Mouse (Mus musculus) T-helper 1 cell (primary cell): ENCODE data around the gene Lrguk.

Experiments
- in situ Hi-C: fragments of 300-600 bp; cut with MboI, MseI; formaldehyde crosslinking; loops from one replicate; pipeline ENCODE4 v1.15.1; 2025; ENCODE audit warnings: high pct_unique_total_duplicates

Gene Lrguk

GRCm38 (mm10) chr6:34028933-34029745 is at the start of gene Lrguk:
TSS of gene Lrguk (plus strand) at chr6:34029448.
- in situ Hi-C loops = no loop called here

GRCm38 (mm10) chr6:33982709-33983108 is 46.5 kb upstream of the Lrguk start:
- in situ Hi-C loops = no loop called here

GRCm38 (mm10) chr6:33987132-33987531 is 42.1 kb upstream of the Lrguk start:
- in situ Hi-C loops = no loop called here

DNA sequence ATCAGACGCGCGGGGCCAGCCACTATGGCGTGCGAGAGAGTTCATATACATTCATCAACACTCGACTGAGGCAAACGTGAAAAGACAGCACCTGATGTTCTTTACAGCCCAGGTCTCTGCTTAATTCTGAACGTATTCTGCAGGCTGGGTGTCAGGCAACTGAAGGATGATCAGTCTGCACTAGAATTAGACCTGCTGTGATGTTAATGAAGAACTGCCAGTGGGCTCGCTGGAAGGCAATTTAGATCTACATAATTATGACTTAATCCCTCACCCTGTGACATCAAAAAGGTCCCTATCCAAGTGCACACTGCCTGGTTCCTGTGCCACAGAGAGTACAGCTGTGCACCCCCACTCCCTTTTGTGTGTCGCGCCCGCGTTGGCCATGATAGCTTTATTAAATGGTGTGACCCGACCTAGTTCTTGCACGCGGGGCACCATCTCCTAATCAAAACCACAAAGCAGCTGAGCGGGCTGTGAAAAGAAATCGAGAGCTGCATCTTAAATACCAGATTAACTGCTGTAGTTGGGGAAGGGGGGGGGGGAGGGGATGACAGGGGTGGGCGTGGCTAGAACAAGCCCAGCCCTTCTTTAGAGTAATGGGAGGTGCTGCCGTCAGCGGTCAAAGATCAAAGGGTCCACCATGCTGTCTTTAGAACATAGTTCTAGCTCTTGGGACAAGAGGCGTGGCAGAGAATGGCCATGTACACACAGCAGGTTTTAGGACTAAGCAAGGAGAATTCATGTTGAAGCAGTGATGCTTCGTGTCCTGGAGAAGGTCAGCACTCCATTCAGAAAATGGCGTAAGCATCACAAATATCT is 36.8 kb upstream of the Lrguk start:
- in situ Hi-C loops = no loop called here

- in situ Hi-C loops = no loop called here
Measured at GRCm38 (mm10) chr6:33993842-33994241, 35.4 kb upstream of the Lrguk start.

- in situ Hi-C loops = no loop called here
Measured at GRCm38 (mm10) chr6:33998590-33998989, 30.7 kb upstream of the Lrguk start.

DNA sequence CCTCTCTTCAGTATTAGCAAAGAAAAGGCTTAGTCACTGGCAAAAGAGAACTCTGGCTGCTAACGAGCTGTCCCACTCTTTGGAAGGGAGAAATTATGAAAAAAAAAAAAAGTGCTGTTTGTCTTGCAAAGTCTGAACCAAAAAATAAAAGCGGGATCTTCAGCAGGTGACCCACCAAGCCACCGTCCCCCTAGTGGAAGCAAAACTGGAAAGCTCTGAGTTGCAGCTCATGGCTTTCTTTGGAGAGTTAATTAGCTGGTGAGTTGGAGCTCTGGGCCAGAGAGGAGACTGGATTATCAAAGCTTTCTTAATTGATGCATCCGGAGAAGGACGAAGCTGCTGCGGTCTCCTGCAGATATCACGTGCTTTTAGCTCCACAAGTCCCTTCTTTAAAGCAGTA is 29.7 kb upstream of the Lrguk start:
- in situ Hi-C loops = no loop called here

GRCm38 (mm10) chr6:34000644-34001043 is 28.6 kb upstream of the Lrguk start:
- in situ Hi-C loops = no loop called here

DNA sequence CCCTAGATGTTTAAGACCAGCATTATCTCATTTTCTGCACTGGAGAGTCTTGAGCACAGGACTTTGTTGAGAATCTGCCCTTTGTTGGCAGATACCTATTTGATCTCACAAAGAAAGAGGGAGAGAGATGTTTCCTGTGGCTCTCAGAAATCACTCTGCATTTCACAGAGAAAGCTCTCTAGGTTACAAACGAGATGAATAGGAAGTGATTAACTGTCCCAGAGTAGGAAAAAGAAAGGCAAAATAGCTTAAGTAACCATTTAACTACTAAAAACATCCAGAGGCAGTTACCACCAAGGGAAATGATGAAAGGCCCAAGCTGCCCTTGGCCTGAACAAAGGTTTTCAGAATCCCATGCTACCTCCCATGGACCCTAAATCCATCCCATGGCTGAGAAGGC is 26.2 kb upstream of the Lrguk start:
- in situ Hi-C loops = no loop called here

- in situ Hi-C loops = no loop called here
Measured at GRCm38 (mm10) chr6:34013469-34013868, 15.8 kb upstream of the Lrguk start.

GRCm38 (mm10) chr6:34029746-34030027 is 439 bp downstream of the Lrguk start:
- in situ Hi-C loops = no loop called here

- in situ Hi-C loops = no loop called here
Measured at GRCm38 (mm10) chr6:34034096-34034495, 4.8 kb downstream of the Lrguk start.

GRCm38 (mm10) chr6:34034577-34035461 is 5.6 kb downstream of the Lrguk start:
- in situ Hi-C loops = no loop called here

GRCm38 (mm10) chr6:34040624-34041235 is 11.5 kb downstream of the Lrguk start:
- in situ Hi-C loops = no loop called here

GRCm38 (mm10) chr6:34041589-34042280 is 12.5 kb downstream of the Lrguk start:
- in situ Hi-C loops = no loop called here

GRCm38 (mm10) chr6:34044228-34044811 is 15.1 kb downstream of the Lrguk start:
- in situ Hi-C loops = no loop called here

DNA sequence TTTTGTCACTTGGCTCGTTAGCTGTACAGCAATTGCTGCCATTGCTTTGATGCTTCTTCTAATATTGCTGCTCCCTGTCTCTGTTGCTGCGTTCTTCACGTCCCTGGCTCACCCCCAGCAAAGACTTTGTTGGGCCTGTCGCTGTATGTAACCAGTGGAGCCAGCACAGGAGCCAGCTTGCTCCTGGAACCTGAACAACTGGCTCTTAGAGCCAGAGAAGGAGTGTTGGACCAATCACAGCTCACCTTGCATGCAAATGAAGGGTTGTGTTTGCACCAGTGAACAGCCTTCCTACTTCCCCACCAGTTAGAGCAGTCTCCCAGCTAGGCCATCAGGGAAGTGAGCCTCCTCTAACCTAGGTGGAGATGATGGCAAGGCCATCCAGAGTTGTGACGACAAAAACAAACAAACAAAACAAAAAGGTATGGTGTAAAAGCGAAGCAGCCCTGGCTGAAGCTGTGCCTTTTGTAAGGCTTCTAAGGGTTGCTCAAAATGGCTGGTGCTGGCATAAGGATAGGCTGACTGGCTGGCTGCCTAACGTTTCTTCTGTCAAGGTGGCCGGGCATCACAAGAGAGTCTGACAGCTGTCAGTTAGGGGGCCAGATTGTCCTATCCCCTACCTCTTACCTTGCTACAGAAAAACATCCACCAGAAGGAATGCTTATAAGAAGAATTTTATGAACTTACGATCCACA is 15.7 kb downstream of the Lrguk start:
- in situ Hi-C loops = no loop called here

DNA sequence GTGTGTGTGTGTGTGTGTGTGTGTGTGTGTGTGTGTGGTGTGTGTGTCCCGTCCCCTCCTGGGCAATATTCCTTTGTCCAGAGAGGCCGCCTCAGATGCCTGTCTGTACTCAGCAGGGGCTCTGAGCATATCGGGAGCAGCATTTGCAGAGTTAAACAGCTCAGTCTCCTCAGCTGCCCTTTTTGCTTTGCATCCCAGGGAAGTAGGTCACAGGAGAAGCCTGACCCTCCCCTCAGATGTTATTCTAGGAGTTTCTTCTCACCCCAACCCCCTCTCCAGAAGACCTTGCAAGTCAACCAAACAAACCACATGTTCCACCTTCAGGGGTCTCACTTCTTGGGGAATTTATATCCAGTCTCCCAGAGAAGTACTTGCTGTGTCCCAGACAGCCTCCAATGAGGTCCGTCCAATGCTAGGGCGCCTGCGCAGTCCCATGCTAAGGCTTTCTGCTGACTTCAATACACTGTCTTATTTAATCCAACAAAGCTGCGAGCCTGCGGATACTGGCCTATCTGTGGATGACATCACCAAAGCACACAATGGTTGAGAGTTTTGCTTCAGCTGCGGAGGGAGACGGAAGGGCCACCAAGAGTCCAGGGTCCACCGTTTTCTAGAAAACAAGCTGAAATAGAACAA is 17.4 kb downstream of the Lrguk start:
- in situ Hi-C loops = no loop called here

DNA sequence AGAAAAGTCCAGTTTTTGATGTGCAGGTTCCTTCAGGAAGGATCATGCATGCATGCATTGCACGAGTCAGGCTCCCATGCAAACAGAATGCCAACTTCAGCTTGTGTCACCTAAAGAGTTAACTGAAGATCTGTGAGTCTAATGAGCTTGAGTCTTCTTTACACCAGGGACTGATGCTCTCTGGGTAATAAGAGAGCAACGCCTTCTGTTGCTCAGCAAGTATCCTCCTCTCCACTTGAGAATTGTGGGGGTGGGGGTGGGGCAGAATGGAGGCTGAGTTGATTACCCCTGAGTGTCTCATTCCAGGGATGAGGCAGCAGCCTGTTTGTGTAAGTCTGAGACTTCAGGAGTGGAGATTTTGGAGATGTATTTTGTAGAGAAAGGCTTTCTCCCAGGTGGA is 20.2 kb downstream of the Lrguk start:
- in situ Hi-C loops = no loop called here

- in situ Hi-C loops = no loop called here
Measured at GRCm38 (mm10) chr6:34059741-34060140, 30.5 kb downstream of the Lrguk start.
